Mouse (Mus musculus) frontal cortex, postnatal 25 days (tissue): ENCODE results near the gene Tbc1d23.
"Not testable (repeated sequence)": the region's sequence is repeated elsewhere in the genome, so short reads cannot be mapped to it uniquely, and the experiment has no call there.

Experiments used
- DNase-seq, 2 experiments: peaks; one replicate each; pipeline ENCODE4 v3.0.0; 2022; ENCODE audit warnings: low spot score in 2 of 2

The Tbc1d23 gene

GRCm38 (mm10) chr16:57231089-57231936 lies at the start of gene Tbc1d23:
Gene Tbc1d23 (minus strand): TSS chr16:57231504.
- DNase-seq, result peak; percentile 91 to 92

GRCm38 (mm10) chr16:57280221-57281217 lies 49.2 kb upstream of the Tbc1d23 start:
- no peak for DNase-seq

- DNase-seq, result no peak
Measured at GRCm38 (mm10) chr16:57278976-57279626, 47.8 kb upstream of the Tbc1d23 start.

GRCm38 (mm10) chr16:57269751-57270150 lies 38.4 kb upstream of the Tbc1d23 start:
- no peak for DNase-seq

GRCm38 (mm10) chr16:57268058-57268841 lies 36.9 kb upstream of the Tbc1d23 start:
- DNase-seq, result peak; percentile 30 to 35

- no peak for DNase-seq
Measured at GRCm38 (mm10) chr16:57267068-57267467, 35.8 kb upstream of the Tbc1d23 start.

GRCm38 (mm10) chr16:57260152-57260551 lies 28.8 kb upstream of the Tbc1d23 start:
- no peak for DNase-seq

- no peak for DNase-seq
Measured at GRCm38 (mm10) chr16:57259356-57260083, 28.2 kb upstream of the Tbc1d23 start.

- no peak for DNase-seq
Measured at GRCm38 (mm10) chr16:57251589-57252421, 20.5 kb upstream of the Tbc1d23 start.

- DNase-seq, result no peak
Measured at GRCm38 (mm10) chr16:57250991-57251390, 19.7 kb upstream of the Tbc1d23 start.

GRCm38 (mm10) chr16:57247464-57247863 lies 16.2 kb upstream of the Tbc1d23 start:
- DNase-seq, result no peak

- DNase-seq, result no peak
Measured at GRCm38 (mm10) chr16:57246596-57246995, 15.3 kb upstream of the Tbc1d23 start.

GRCm38 (mm10) chr16:57243858-57244248 lies 12.5 kb upstream of the Tbc1d23 start:
- peak; percentile 73 to 75 for DNase-seq

- no peak for DNase-seq
Measured at GRCm38 (mm10) chr16:57243205-57243857, 12.0 kb upstream of the Tbc1d23 start.

- no peak for DNase-seq
Measured at GRCm38 (mm10) chr16:57242857-57243204, 11.5 kb upstream of the Tbc1d23 start.

- DNase-seq, result no peak
Measured at GRCm38 (mm10) chr16:57235871-57236510, 4.7 kb upstream of the Tbc1d23 start.

GRCm38 (mm10) chr16:57231937-57232310 lies 620 bp upstream of the Tbc1d23 start:
- DNase-seq, result not testable (repeated sequence)

- no peak for DNase-seq
Measured at GRCm38 (mm10) chr16:57226444-57226843, 4.9 kb downstream of the Tbc1d23 start.

- DNase-seq, result no peak
Measured at GRCm38 (mm10) chr16:57220361-57220760, 10.9 kb downstream of the Tbc1d23 start.
